Mouse (Mus musculus) adrenal gland, adult 18-20 months (tissue): ENCODE data around the gene Zc3h12a. TPM values are rescaled to one million over a fixed set of nuclear protein-coding genes. Genes with fewer than 3 reads are reported as not detected.

Experiments
- DNase-seq, 2 experiments: peaks; one replicate each; pipeline ENCODE4 v3.0.0; 2021 to 2022; ENCODE audit warnings: low spot score in 2 of 2
- total RNA-seq, 2 experiments: library from RNA; stranded (reverse); gene quantifications; 1 replicate in 1 of 2; 2 replicates in 1 of 2; pipeline ENCODE4 v1.2.3; 2021

Zc3h12a gene
- total RNA-seq, 2 experiments from 2014 or later = 4.1 to 6.5 TPM

DNA sequence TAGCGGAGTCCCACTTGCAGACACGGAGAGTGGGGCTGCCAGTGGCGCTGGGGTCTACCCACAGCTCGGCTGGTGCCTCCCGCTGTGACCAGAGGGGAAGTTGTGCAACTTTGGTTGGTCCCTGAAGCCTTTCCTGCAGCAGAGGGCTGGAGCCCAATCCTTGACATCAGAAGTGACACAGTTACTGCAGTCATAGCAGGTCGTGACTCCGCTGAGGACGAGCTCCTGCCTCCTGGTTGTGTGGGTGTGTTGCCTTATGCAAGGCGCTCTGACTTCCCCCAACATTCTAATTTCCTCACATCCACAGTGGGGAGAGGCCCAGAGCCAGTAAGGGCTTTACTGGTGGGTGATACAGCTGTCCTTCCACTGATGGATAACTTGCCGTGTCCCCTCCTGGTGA is 17.6 kb upstream of the Zc3h12a start:
- no peak for DNase-seq

DNA sequence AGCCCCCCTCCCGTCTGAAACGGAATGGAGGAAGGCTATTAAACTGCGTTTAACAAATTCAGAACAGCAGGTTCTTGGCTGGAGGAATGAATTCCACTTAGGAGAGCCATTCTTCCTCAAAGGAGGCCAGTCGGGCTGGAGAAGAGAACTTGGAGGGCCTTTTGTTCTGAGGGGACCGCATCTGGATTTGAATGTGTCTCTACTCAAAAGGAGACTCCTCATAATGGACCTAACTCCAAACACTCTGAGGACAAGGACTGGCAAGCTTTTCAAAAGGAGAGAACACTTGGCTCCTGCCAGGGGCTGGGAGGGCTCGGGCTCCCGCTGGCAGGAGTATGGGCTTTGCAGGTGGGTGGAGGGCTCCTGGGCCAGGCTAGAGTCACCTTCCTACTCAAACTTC is 17.0 kb upstream of the Zc3h12a start:
- DNase-seq = no peak

DNA sequence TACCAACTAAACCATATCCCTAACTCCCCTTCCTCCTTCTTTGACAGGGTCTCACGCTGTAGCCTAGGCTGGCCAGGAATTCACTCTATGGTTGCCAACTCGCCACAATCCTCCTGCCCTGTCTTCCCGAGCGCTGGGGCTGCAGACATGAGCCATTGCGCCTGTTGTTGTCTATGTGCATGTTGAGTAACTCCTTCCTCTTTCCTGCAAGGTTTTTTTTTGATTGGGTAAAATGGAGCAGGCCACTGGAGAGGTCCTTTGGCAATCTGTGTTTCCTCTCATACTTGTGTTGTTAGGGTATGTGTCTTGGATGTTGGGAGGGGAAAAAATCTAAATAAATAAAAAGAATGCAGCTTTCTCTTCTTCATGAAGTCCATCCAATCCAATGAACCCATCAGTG is 16.6 kb upstream of the Zc3h12a start:
- DNase-seq = no peak

DNA sequence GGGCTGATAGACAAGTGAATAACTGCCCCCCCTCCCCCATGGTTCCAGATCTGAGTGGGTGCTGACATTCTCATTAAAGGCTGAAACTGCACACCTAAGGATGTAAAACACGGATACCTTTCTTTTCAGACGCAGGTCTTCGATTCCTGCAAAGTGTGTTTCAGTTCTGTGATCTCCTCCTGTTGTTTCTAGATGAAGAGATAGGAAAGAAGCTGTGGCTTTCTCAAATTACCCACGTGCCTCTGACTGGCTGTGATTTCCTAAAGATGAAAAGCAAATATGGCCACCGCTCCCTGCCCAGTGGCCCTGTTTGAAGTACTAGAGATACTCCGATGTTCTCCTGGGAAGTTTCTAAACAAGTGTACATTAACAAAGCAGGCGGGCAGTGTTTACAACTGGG is 10.7 kb upstream of the Zc3h12a start:
- no peak for DNase-seq

DNA sequence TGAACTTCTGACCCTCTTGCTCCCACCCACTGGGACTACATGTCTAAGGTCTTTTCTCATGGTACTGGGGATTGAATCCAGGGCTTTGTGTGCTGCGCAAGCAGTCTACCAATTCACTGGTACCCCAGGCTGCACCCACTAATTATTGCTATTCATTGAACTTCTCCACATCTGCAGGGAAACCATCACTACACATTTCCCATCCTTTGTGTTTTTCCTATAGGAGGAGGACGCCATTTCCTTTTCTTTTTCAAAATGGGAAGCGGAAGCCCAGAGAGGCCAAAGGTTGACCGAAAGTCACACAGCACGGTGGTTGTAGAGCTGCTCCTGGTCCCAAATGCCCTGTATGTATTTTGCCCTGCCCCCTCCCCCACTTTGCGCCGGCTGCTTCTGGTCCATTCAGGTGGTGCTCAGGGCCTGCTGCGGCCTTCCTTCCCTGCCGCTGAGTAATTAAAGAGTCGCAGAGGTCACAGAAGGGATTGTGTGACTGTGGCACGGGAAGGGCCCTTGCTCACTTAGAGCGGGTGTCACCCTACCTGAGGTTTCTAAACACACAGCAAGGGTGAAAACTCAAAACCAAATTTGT is 8.8 kb upstream of the Zc3h12a start:
- no peak for DNase-seq

DNA sequence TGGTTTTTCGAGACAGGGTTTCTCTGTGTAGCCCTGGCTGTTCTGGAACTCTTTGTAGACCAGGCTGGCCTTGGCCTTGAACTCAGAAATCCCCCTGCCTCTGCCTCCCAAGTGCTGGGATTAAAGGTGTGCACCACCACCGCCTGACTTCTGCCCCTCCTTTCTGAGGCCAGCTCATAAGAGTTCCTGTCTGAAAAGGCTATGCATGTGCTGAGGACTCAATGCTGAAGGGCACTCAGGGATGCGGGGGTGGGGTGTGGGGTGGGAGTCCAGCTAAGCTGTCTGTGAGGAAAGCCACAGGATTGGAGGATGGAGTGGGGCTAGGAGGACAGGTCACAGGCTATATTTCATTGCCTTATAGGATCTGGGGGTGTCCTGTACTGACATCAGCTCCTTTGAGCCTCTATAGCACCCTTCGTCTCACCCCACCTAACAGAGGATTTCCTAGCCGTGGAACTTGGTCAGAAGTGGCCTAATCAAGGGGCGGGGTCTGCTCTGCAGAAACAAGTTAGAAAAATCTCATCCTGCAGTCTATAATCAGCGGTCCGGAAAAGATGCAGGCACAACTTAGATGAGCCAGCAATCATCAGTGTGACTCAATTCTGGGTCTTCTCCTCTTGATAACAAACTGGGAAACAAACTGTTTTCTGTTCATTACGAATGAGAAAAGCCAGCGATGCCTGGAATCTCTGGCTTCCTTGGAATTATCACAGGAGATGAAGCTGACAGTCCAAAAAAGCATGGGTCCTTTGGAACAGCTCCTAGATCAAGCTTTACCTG is 7.6 kb upstream of the Zc3h12a start:
- DNase-seq = no peak

DNA sequence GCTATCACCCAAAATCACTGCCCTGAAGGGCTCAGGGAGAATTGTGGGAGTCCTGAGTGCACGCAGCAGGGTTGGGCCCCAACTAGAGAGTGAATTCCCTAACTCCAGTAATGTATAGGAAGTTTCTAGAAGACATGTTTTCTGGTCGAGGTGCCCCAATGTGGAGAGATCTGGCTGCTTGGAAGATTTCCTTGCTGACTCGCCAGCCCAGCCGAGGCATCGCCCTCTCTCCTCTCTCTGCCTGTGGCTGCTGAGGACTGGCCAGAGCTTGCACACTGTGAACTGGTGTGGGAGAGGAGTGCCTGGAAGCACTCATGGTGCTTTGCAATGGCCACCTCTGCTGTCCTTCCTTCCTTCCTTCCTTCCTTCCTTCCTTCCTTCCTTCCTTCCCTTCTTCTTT is 7.0 kb upstream of the Zc3h12a start:
- DNase-seq = no peak

DNA sequence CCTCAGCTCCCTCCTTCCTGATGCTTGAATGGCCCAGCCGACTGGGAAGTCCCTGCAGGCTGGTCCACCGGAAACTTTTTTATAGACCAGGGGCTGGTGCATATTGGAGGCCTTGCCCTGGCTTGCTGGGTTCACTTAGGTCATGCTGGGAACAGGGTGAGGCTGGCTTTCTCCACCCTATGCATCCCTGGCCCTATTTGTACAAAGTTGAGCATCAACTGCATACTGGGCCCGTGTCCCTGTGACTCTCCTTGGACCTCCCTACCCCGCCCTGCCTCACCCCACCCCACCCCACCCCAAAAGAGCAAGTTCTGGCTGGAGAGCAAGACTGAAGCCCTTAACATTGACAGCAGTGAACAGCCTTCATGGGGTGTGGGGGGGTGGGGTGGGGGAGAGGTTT is 6.6 kb upstream of the Zc3h12a start:
- no peak for DNase-seq

DNA sequence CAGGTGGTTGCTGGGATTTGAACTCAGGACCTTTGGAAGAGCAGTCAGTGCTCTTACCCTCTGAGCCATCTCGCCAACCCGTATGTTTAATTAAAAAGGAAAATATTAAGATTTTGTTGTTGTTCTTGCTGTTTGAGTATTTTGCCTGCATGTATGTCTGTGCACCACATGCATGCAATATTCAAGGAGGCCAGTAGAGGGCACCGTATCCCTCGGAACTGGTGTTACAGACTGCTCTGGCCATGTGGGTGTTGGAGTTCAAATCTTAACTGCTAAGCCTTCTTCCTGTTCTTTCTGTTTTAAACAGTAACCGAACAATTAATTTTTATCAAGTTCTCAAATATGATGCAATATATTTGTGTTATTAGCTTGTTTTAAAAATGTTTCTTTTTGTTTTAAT is 4.8 kb upstream of the Zc3h12a start:
- peak; percentile 65 to 72 for DNase-seq

DNA sequence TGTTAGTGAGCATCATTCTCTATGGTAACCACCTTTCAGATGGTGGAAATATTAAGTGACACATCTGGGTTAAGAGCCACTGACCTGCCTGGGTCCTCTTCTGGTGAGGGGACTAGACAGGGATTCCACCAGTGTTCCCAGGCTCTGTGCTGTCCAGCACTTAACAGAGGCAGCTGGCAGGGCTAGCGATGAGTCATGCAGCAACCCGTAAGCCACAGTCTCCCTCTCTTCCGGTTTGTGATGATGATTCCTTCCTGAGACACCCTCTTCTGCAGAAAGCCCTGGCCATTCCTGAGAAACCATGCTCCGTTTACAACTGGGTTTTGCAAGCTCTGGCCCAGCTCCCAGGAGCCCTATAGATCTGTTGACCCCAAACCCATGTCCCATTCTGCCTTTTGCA is 3.9 kb upstream of the Zc3h12a start:
- DNase-seq = peak in 1 of 2 experiments; percentile 57

DNA sequence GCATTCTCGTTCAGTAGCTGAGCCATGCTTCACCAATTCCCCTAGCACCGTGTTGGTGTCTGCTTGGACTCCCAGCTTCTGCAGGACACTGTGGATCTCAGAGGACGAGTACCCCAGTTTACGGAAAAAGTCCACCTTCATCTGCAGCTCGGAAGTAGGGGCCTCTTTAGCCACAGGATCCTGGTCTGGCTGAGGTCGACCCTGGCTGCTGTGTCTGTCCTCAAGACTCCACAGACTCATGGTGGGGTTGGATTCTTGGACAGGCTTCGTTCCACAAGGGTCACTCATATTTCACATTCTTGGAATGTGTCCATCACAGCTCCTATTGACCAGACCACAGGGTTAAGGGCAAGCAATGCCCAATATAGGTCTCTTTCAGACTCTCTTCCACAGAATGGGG is 879 bp downstream of the Zc3h12a start:
- DNase-seq = no peak

DNA sequence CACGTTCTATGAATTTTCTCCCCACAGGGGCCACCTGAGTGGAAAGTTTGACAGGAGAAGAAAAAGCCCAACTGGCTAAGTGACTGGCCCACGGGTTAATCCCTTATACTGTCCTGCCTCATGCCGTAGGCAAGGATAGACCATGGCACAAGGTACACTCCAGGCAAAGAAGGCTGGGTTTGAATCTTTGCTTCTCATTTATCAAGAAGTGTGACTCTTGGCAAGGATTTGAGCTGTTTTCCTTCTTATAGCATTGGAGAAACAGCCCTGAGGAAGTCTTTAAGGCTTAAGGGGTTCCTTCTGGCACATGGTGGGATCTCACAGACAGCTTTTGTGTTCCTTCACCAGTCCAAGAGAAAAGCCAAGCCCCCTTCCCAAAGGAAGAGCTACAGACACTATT is 1.5 kb downstream of the Zc3h12a start:
- no peak for DNase-seq

DNA sequence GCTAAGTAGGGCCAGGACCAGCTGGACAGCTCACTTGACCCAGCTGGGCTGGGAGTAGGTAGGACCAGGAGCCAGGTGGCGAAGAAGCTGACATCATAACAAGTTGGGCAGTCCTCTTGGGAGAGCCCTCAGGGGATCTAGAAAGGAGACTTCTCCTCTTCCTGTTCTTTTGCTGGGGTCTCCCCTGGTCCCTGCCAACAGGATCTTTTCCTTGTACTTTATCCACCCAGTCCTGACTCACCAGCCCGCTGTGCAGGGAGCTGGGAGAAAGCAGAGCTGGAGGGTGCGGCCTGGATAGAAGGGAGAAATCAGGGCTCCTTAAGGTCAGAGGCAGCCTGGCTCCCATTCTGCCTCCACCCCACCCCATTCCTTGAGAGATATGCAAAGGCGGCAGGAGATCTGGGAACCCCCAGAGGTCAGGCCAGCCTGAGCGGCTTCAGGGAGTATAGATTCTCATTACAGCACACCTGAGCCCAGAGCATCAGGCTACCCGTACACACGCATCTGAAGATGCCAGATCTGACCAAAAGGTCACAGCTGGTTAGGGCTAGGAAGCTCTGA is 2.2 kb downstream of the Zc3h12a start:
- DNase-seq = no peak

DNA sequence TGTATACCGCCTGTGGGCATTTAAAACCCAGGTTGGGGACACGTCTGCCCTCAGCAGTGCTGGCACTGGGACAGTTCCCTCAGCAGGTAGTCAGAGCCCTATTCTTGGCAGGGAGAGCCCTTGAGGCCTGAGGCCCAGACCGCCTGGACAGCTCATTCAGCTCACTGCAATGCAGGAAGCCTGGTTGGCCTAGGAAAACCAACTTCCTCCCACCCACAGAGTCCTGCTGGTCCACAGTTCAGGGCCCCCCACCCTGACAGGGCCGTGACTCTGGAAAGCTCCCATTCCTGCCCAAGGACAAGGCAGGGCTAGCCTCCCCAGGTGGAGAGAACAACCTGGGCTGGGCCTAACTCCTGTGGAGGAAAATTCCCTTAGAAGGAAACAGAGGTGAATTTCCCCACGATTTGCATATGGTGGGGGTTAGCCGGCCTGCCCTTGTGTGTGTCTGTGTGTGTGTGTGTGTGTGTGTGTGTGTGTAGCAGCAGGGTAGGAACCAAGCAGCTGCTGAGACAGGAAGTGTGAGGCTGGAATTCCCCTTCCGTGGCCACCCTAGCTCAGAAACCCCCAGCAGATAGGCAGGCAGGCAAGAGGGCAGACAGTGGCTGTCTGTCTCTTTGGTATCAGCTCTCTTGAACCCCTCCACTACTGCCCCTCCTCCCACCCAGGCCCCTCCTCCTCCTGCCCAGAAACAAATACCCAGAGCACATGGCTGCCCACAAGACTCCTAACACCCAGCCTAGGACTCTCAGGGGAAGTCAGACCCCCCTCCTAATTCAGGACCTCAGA is 3.0 kb downstream of the Zc3h12a start:
- DNase-seq = no peak

DNA sequence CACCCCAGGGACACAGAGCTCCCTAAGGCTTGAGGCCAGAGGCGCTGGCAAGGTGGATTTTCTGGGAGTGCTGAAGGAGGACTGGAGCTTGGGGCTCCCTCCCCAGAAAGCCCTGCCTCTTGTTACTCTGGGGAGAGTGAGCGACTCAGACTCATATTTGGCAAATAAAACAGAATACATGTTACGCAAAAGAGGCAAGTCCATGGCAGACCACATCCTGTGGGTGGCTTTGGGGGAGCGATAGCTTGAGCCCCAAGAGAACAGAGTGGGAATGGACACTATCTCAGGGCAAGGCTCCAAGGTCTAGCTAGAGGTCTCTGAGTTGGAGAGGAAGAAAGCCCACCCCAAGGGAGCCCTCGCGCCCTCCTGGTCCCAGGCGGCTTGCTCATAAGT is 4.4 kb downstream of the Zc3h12a start:
- no peak for DNase-seq

DNA sequence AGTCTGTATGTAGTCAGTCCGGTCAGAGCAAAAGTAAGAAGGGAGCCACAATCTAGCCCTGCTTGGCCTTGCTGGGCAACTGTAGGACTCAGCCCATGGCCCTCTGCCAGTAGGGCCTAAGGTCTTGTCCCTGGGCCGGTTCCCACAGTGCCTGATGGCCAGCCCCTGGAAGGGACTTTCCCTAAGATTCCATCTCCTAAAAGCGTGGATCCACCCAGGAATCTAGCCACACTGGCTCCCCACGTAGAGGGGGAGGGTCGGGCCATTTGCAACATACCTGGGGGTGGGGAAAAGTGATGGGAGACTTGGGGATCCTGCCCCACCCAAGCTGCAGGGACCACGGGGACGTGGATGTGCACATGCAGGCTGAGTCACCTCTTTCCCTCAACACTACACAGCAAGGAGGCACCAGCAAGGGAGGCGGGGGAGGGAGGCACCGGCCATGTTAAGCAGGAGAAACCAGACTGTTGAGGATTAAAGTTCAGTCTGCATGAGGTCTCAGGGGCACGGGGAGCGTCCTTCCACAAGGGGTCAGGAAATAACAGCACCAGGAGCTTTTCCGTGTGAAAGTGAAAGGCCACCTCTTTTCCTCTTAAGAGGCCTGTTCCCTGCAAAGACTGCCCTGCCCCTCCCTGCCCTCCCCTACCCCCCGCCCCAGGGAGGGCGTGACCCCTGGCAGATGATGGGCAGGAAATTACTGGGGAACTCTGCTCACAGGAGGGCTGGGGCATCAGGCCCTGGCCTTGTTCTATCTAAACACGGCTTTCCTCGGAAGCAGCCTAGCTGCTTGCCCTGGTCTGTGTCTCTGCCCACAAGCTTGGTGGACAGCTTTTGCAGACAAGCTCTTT is 5.0 kb downstream of the Zc3h12a start:
- peak; percentile 63 to 76 for DNase-seq

DNA sequence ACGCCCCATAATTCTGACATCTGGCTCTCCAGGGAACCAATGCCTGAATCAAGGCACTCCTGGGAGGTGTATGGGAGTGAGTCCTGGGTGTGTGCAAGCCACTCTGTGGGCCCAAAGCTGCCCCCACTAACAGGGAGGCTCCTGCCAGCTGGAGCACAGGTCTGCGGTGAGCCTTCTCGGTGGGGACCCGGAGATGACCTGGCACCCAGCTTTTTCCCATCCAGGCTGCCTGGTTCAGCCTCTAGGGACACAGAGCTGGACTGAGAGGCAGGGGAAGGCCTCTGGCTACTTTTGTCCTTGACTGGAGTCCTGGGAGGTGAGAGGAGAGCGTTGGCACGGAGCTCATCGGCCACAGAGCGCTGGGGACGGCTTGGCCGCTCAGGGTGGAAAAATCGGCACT is 7.9 kb downstream of the Zc3h12a start:
- DNase-seq = no peak

DNA sequence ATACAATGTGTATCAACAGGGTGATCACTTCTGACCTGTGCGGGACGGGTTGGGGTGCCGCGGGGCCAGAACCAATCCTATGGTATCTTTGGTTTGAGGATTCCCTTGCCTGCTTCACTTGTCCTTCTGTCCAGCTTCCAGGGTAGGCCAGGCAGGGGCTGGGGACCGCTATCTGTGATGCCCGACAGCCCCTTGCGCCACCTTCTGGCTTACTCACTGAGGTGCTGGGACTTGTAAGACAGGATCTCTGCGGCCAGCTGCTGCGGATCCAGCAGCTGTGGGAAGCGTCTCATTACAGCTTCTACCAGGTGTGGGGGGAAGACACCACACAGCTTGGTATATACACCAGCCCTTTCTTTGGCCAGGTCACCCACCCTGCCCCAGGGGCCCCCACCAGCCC is 8.6 kb downstream of the Zc3h12a start:
- DNase-seq = no peak

DNA sequence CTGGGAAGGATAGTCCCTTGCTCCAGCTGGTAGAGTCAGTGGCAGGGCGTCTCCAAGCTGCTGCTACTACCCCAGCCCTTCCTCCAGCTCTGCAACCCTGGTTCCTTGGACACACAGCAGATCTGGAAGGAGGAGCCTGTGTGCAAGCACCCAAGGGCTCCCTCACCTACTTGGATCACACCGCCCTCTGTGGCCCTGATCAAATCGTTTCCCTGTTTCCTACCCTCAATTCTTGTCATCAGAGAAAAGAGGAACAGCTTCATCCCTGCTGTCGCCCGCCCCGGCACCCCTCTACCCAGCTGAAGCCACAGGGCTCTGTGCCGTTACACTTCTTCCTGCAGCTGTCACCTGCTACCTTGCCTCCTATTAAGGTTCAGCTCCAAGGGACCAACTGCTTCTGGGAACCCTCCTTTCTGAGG is 9.7 kb downstream of the Zc3h12a start:
- DNase-seq = no peak

DNA sequence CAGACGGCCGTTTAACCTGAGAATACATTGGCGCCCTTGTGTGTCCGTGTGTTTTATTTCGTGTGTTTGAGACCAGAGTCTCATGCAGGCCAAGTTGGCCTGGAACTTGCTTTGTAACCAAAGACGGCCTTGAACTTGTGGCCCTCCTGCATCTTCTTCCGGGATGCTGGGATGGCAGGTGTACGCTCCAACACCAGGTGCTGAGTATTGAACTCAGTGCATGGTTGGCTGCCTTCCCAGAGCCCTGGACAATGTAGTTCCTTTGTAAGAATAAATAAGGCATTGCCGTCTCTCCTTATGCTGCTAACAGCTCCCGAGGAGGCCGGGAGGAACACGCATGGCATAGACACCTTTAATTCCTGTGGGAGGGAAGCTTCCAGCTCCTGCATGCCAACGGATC is 10.7 kb downstream of the Zc3h12a start:
- no peak for DNase-seq
